Mouse (Mus musculus): ENCODE results near the gene Cdx4. TPM values are rescaled to one million over a fixed set of nuclear protein-coding genes. Genes with fewer than 3 reads are reported as not detected.

The Cdx4 gene
- total and polyA plus RNA-seq, 3 experiments, result not detected

GRCm38 (mm10) chrX:103371221-103371620 is 50.0 kb downstream of the Cdx4 start:
- no peaks in the 10 kb centered on the region for H3K36me3 ChIP-seq (ENCODE audit: control insufficient read depth in 1 of 2, insufficient read depth in 2 of 2, low read length in 2 of 2)
- DNase-seq (ENCODE audit: low read depth, low spot score), result peak; percentile 21
- H3K4me1 ChIP-seq (ENCODE audit: control insufficient read depth in 1 of 2, insufficient read depth in 2 of 2, low read length in 2 of 2), result no peaks in the 10 kb centered on the region
- TF ChIP-seq NELFE (IDR thresholded peaks at IDR 0.05; ENCODE audit: low read depth, low read length) (no peak), CTCF (IDR thresholded peaks at IDR 0.05 in 2 of 3, conservative IDR thresholded peaks at IDR 0.05 in 1 of 3; ENCODE audit: control insufficient read depth in 1 of 3, insufficient read depth in 1 of 3, low read depth in 2 of 3, low read length in 3 of 3, poor library complexity in 1 of 3, severe bottlenecking in 1 of 3) (peak in 2 of 3 experiments; percentile 24 to 29; a peak in 4 of 6 replicates), EP300 (IDR thresholded peaks at IDR 0.05; ENCODE audit: low read depth in 1 of 2, low read length in 2 of 2) (no peak), ZC3H11A (IDR thresholded peaks at IDR 0.05; ENCODE audit: low read depth, low read length) (no peak), SMC3 (IDR thresholded peaks at IDR 0.05; ENCODE audit: low read depth, low read length) (0 out of 2 replicates have a peak, but pooled peaks have one; percentile 15), ZNF384 (IDR thresholded peaks at IDR 0.05; ENCODE audit: low read depth, low read length) (no peak), MYC (IDR thresholded peaks at IDR 0.05; ENCODE audit: low read depth, low read length) (no peak), RCOR1 (IDR thresholded peaks at IDR 0.05; ENCODE audit: low read depth, low read length) (no peak), KAT2A (conservative IDR thresholded peaks at IDR 0.05; ENCODE audit: low read depth, low read length) (no peak)
- no peaks in the 10 kb centered on the region for H3K9me3 ChIP-seq (replicated peaks; ENCODE audit: insufficient read depth, low read length)
- no peak overlapping the region for H3K4me3 ChIP-seq (ENCODE audit: control insufficient read depth in 1 of 2, insufficient read depth in 1 of 2, low read depth in 2 of 2, low read length in 2 of 2)
- no peak overlapping the region for H3K9ac ChIP-seq (ENCODE audit: control insufficient read depth, low read depth, low read length, poor library complexity, severe bottlenecking)
- H3K27me3 ChIP-seq (ENCODE audit: control insufficient read depth in 1 of 2, insufficient read depth in 2 of 2, low read length in 2 of 2), result no peaks in the 10 kb centered on the region; a peak in 1 of 4 replicates
- H3K79me2 ChIP-seq (ENCODE audit: control insufficient read depth, insufficient read depth, low read length, poor library complexity), result no peaks in the 10 kb centered on the region
- H3K27ac ChIP-seq (ENCODE audit: control insufficient read depth, low read depth, low read length), result no peak overlapping the region

GRCm38 (mm10) chrX:103371627-103372026 is 50.4 kb downstream of the Cdx4 start:
- Histone ChIP-seq H3K9ac (ENCODE audit: control insufficient read depth, low read depth, low read length, poor library complexity, severe bottlenecking) (no peak overlapping the region), H3K4me3 (ENCODE audit: control insufficient read depth in 1 of 2, insufficient read depth in 1 of 2, low read depth in 2 of 2, low read length in 2 of 2) (no peak overlapping the region), H3K27me3 (ENCODE audit: control insufficient read depth in 1 of 2, insufficient read depth in 2 of 2, low read length in 2 of 2) (no peaks in the 10 kb centered on the region), H3K27ac (ENCODE audit: control insufficient read depth, low read depth, low read length) (no peak overlapping the region), H3K4me1 (ENCODE audit: control insufficient read depth in 1 of 2, insufficient read depth in 2 of 2, low read length in 2 of 2) (no peaks in the 10 kb centered on the region), H3K9me3 (replicated peaks; ENCODE audit: insufficient read depth, low read length) (no peaks in the 10 kb centered on the region), H3K36me3 (ENCODE audit: control insufficient read depth in 1 of 2, insufficient read depth in 2 of 2, low read length in 2 of 2) (no peaks in the 10 kb centered on the region), H3K79me2 (ENCODE audit: control insufficient read depth, insufficient read depth, low read length, poor library complexity) (no peaks in the 10 kb centered on the region)
- no peak for TF ChIP-seq GABPA (IDR thresholded peaks at IDR 0.05; ENCODE audit: low read depth, low read length)
- TF ChIP-seq RAD21 (IDR thresholded peaks at IDR 0.05; ENCODE audit: low read depth, low read length), result peak; percentile 7
- peak in 2 of 3 experiments; percentile 13 to 34; a peak in 4 of 6 replicates for TF ChIP-seq CTCF (IDR thresholded peaks at IDR 0.05 in 2 of 3, conservative IDR thresholded peaks at IDR 0.05 in 1 of 3; ENCODE audit: control insufficient read depth in 1 of 3, insufficient read depth in 1 of 3, low read depth in 2 of 3, low read length in 3 of 3, poor library complexity in 1 of 3, severe bottlenecking in 1 of 3)
- no peak for TF ChIP-seq TCF12 (IDR thresholded peaks at IDR 0.05; ENCODE audit: low read depth, low read length)
- TF ChIP-seq SMC3 (IDR thresholded peaks at IDR 0.05; ENCODE audit: low read depth, low read length), result 0 out of 2 replicates have a peak, but pooled peaks have one; percentile 19
- no peak for TF ChIP-seq ZMIZ1 (IDR thresholded peaks at IDR 0.05; ENCODE audit: low read depth, low read length)
- peak; percentile 40 for DNase-seq (ENCODE audit: low read depth, low spot score)

GRCm38 (mm10) chrX:103374250-103374649 is 53.1 kb downstream of the Cdx4 start:
- Histone ChIP-seq H3K4me3 (ENCODE audit: control insufficient read depth in 1 of 2, insufficient read depth in 1 of 2, low read depth in 2 of 2, low read length in 2 of 2) (no peak overlapping the region), H3K27ac (ENCODE audit: control insufficient read depth, low read depth, low read length) (no peak overlapping the region), H3K27me3 (ENCODE audit: control insufficient read depth in 1 of 2, insufficient read depth in 2 of 2, low read length in 2 of 2) (no peaks in the 10 kb centered on the region), H3K9me3 (replicated peaks; ENCODE audit: insufficient read depth, low read length) (no peaks in the 10 kb centered on the region), H3K4me1 (ENCODE audit: control insufficient read depth in 1 of 2, insufficient read depth in 2 of 2, low read length in 2 of 2) (no peaks in the 10 kb centered on the region), H3K79me2 (ENCODE audit: control insufficient read depth, insufficient read depth, low read length, poor library complexity) (no peaks in the 10 kb centered on the region), H3K36me3 (ENCODE audit: control insufficient read depth in 1 of 2, insufficient read depth in 2 of 2, low read length in 2 of 2) (no peaks in the 10 kb centered on the region), H3K9ac (ENCODE audit: control insufficient read depth, low read depth, low read length, poor library complexity, severe bottlenecking) (no peak overlapping the region)
- TF ChIP-seq MAX (IDR thresholded peaks at IDR 0.05; ENCODE audit: low read length), result no peak
- TF ChIP-seq CTCF (IDR thresholded peaks at IDR 0.05 in 2 of 3, conservative IDR thresholded peaks at IDR 0.05 in 1 of 3; ENCODE audit: control insufficient read depth in 1 of 3, insufficient read depth in 1 of 3, low read depth in 2 of 3, low read length in 3 of 3, poor library complexity in 1 of 3, severe bottlenecking in 1 of 3), result peak; percentile 5 to 44 (median 29); a peak in 4 of 6 replicates
- TF ChIP-seq SMC3 (IDR thresholded peaks at IDR 0.05; ENCODE audit: low read depth, low read length), result peak; percentile 25; the same call in 1 of the 2 replicates
- no peak for TF ChIP-seq ZKSCAN1 (IDR thresholded peaks at IDR 0.05; ENCODE audit: low read depth, low read length)
- no peak for TF ChIP-seq NRF1 (IDR thresholded peaks at IDR 0.05; ENCODE audit: insufficient read depth, low read depth, low read length, poor library complexity, severe bottlenecking)
- TF ChIP-seq SIN3A (IDR thresholded peaks at IDR 0.05; ENCODE audit: low read length), result no peak
- TF ChIP-seq RAD21 (IDR thresholded peaks at IDR 0.05; ENCODE audit: low read depth, low read length), result peak; percentile 10
- DNase-seq (ENCODE audit: low read depth, low spot score), result peak; percentile 11

Measured in MEL (cell line).